Mouse (Mus musculus) MEL-GATA-1-ER (cell line): Measurements from ENCODE around the gene Mgmt.

ENCODE experiments used
- DNase-seq: peaks from one replicate; pipeline ENCODE4 v3.0.0-alpha.2; 2012; ENCODE audit warnings: low read depth; ENCODE audit errors: extremely low read depth

The Mgmt gene

DNA sequence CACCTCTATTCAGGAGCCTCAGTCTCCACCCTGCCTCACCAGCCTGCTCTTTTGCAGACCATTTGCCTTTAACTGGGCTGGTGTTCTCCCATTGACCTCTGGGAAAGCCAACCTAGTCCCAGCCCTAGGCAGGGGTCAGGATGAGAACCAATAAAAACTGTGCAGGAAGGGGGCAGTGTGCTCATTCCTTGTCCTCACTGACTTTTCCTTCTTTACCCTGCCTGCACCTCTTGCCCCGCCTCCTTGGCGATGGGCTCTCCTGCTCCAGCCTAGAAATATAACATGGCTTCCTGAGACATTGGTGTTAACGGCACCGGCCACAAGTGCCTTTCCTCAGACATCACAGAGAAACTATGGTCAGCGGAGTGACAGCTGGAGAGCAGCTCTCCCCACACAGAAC, 161.7 kb downstream of the Mgmt start:
- DNase-seq = no peak

DNA sequence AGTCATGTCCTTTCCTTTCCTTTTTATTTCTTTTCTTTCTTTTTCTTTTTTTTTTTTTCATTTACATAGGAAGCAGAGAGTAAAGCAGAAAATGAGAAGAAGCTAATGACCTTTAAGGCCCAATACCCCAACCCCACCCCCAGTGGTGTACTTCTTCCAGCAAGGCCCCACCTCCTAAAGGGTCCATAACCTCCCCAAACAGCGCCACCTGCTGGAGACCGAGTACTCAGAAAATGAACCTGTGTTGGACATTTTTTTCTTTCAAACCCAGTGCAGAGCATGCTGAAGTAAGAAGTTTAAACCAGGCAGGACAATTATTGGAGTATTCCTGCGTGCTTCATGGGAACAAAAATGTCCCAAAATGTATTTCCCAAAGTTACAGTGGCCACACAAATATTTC, 166.1 kb downstream of the Mgmt start:
- no peak for DNase-seq

DNA sequence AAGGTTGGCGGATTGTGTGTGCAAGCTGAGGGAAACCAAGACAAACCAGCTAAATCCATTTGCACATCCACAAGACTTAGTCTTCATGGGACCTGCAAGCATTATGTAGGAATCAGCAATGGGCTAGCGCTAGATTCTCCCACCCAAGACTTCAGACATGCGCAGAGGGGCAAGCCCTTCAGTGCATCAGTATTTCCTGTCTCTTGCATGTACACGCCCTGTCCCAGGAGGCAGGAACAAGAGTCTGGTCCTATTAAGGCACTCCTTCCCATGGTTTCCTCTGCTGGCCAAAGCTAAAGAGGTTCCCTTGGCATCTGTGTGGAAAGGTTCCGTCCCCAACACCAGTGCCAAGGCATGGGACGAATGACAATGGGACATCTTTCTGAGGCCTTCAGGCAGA, 166.7 kb downstream of the Mgmt start:
- DNase-seq = no peak

DNA sequence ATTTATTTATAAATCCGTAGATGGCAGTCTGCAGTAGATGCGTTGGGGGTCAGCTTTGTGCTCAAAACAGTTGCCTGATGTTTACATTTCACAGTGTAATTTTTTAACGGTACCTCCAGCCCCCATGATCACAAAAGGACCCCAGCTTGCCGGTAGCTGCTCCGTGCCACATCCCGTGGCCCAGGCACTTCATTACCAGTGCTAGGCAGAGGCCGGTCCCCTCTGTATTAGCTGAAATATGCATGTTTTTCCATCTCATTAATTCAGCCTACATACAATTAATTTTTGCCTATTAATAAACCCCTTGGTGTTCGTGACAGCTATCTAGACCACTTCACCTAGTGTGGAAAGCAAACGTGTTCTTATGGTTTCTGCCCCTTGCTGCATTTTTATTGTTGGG, 169.8 kb downstream of the Mgmt start:
- DNase-seq = no peak

DNA sequence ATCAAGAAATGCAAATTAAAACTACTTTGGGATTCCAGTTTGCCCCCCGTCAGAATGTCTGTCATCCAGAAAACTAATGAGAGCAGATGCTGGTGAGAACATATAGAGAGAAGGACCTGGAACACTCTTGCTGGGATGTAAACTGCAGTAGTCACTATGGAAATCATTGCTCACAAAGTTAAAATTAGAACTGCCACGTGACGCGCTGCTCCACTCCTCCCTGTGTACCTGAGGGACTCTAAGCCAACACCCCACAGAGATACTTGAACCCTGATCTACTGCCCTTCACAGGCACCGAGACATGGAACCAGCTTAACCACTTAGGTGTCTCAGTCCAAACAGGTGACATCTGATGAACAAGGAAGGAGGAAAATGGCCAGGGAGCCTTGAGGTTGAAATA, 171.0 kb downstream of the Mgmt start:
- no peak for DNase-seq

DNA sequence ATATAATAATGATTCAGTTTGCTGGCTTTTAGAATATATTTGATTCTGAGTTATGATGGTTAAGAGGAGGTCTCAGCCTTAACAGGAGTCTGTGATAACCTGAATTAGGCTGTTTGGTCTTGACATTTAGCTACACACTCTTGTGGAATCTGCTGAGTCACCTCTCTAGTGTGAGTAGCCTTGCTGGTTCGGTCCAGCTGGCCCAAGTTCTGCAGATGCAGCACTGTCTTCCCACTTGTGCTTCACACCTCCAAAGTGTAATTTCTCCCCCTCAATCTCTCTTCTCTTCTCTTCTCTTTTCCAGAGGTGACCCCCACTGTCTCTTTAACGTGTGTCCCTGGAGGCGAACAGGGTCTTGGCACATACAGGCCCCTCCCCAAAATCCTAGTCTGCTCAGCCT, 171.8 kb downstream of the Mgmt start:
- DNase-seq = no peak

DNA sequence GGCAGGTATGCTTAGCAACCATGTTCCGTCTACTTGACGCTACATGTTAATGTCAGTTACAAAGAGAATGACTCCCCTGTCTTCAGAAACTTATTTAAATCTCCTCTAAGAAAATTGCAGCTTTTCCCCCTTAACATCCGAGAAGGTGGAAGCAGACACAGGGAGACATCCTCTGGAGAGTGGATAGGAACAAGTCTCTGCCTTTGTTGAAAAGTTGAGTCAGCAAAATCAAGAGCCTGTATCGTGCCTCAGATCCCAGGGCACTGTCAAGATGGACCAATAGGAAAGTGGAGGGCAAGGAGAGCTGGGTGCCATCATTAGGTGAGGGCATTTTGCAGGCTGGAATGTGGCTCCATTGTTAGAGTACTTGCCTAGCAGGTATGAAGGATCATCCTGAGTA, 172.6 kb downstream of the Mgmt start:
- no peak for DNase-seq

DNA sequence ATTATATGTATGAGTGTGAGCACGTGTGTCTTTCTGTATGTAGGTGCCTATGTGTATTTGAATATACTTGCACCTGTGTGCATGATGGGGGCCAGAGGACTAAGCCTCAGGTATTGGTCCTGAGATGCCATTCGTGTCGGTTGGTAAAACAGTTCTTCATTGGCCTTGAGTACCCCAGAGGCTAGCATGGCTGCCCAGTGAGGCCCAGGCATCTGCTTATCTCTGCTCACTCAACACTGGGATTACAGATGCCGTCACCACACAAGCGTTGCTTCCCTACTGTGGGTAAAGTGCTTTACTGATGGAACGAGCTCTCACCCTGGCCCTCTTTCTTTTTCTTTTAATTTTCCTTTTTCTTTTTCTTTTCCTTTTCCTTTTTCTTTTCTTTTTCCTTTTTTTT, 173.3 kb downstream of the Mgmt start:
- DNase-seq = no peak

DNA sequence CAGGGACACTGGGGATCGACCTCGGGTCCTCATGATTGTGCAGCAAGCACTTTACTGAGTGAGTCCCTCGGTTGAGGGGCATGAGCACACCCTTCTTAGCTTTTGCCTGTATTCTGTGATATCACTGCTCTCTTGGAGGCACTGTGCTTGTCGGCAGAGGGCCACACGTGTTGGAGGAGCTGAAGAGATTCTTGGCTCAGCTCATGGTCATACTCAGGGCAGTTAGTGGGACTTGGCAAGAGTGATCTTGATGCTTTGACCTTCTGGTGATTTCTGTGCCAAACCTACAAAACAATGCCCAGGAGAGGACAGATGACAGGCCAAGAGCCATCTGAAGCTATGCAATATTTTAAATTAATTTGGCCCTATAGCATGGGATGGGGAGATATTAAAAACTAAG, 174.4 kb downstream of the Mgmt start:
- DNase-seq = no peak

DNA sequence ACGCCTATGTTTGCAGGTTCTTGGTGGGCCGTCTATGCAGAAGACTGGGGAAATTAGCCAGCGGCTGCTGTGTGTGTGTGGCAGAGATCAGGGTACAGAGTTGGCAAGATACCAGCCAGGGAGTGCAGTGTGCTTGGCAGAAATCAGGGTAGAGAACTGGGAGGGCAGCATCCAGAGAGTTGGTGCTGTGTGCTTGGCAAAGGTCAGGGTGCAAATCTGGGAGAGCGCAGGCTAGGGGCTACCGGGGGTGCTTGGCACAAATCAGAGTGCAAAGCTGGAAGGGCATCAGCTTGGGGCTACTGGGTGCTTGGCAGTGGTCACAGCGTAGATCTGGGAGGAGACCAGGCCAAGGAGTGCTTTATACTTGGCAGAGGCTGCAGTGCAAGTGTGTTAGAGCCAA, 175.4 kb downstream of the Mgmt start:
- no peak for DNase-seq

DNA sequence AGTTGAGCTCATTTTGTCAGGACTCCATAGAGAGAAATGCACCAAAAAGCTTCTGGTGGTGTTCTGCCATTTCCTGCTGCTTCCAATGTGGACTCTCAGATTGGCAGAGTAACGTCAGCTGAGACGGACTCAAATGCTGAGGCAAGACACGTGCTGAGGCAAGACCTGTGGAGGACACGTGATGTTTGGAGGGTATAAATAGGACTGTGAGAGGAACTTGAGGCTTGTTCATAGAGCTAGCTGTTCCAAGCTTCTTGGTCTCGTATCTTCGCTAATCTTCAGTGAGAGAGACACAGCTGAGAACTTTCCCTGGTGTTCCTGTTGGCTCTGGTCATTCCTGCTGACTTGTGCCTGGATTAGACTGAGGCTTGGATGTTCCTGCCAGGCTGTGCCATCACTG, 176.9 kb downstream of the Mgmt start:
- DNase-seq = no peak

DNA sequence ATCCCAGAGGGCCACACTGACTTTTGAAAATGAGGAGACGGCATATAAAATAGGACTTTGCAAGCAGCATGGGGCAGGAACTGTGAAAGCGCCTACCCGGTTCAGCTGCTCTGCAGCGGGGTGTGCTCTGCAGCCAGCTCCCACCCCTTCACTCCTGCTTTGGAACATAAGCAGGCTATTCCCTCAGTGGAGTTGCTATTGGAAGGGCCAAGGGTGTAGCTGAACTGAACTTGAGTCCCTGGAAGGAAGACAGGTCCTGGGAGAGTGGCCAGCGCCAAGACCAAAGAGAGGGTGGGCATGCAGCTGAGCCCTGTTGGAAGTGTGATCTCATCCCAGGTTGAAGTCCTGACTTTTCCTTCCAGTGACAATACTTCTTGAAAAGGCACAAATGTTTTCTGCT, 179.5 kb downstream of the Mgmt start:
- no peak for DNase-seq

DNA sequence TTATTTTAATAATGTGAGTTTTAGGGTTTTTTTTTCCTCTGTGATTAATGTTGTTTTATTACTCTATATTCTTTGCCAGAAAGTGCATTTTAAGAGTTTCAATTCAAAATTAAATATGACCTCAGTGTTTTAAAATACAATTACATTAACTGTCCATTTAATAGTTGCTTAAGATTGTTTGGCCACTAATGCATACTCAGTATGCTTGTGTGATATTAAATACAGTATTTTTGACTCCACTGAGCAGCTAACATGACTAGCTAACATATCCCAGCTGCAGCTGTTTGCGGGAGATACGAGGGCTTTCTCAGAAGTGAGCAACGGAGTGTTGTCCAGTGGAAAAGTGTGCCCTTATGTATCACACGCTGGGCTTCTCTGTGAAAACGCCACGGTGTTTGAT, 179.9 kb downstream of the Mgmt start:
- DNase-seq = no peak

DNA sequence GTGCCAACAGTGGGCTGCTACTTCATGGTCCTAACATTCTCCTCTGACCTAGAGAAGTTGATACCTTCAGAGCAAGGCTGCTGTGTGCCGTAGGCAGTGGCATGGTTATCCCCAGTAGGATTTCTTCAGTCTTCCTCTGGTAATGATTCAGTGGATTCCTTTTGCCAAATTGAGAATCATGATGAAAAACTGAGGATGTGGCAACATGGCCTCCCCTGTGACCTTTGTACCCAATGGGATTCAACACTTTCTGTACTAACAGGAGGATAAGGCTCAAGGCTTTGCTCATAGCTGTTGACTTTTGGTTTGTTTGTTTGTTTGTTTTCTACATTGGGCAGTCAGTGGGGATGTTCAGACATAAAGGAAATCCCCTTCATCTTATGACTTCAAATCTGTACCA, 180.9 kb downstream of the Mgmt start:
- no peak for DNase-seq

DNA sequence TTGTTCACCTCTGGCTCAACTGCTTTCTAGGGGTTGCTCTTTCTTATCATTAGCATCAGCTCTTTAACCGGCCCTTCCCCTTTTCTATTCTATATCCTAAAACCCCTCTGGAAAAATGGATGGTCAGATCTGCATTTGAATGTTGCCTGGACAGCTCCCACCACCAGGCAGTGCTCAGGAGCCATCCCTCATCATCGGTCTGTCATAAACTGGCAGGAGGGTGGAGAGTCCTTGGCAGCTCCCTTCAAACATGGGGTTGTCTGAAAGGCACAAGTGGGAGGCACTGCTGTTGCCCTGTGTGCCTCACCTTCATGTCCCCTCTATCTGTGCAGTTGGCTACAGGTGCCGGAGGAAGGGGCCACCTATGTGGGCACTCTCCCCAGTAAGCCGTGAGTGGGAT, 185.8 kb downstream of the Mgmt start:
- DNase-seq = no peak

DNA sequence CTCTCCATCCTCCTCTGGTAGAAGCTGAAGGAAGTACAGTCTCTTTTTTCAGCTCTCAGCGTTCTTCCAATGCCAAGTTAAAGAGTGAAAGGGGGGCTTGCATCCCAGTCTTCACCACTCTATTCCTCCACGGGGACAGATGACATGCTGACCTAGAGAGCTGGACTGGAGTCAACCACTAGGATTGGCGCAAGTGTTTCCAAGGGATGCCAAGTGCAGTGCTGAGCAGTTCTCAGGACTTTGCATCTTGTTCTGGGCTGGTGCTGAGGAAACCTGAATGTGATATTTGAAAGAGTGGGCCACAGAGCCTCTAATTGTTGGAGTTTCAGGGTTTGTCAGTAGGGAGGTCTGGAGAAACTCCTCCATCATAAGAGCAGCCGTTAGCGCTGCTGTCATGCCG, 187.8 kb downstream of the Mgmt start:
- DNase-seq = no peak

DNA sequence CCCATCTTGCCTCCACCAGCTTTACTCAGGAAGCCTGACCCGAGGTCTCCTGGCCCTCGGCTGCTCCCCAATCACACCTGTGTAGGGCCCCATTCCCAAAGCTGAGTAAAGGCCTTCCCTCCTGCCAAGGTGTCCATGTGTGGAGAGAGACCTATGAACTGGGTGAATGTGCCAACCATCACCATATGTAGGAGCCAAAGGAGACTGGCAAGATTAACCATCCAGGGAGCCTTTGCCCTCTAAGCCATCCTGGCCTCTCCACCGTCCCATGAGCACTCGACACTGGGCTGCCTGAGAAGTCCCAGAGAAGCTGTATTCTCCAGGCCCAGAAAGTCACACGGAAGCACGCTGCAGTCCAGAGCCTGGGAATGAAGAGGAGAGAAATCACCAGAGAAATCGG, 190.2 kb downstream of the Mgmt start:
- DNase-seq = no peak

DNA sequence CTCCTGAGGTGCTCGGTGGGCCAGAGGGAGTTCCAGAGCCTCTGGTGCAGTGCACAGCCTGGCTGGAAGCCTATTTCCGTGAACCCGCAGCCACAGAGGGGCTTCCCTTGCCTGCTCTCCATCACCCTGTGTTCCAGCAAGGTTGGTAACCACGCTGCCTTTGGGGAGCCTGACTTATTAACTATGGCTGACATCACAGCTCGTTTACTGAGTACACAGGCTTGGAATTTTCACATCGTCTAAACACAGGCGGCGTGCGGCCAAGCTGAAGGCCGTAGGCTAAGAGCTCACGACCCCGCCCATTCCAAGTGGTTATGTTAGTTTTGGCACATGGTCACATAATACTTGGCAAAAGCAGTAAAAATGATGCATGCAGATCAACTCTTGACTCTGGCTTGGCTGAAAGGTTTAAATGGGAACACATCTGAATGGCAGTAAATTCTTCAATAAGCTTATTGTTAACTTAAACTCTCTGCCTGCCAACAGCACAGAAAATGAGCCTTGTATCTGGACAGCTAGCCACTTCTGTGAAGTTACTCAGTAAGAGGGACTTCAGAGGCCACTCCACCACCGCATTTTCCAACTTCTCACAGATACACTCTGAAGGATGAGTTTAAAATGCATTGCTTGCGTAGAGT, 191.7 kb downstream of the Mgmt start:
- no peak for DNase-seq

DNA sequence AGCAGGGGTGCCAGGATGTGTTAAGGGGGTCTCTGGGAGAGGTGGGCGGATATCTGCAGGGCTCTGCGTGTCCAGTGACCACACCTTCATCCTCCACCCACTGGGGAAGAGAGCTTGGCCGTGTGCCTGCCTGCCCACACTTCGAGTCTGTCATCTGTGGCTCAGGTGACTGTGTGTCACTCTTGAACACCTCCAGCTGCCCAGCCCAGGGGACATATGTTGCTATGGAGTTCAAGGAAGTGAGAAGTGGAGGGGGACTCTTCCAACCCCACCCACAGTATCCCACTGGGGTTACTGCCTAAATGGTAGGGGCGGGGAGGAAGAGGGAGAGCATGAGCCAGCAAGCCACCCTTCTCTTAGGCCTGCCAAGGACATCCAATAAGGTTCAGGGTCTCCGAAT, 192.7 kb downstream of the Mgmt start:
- DNase-seq = no peak

DNA sequence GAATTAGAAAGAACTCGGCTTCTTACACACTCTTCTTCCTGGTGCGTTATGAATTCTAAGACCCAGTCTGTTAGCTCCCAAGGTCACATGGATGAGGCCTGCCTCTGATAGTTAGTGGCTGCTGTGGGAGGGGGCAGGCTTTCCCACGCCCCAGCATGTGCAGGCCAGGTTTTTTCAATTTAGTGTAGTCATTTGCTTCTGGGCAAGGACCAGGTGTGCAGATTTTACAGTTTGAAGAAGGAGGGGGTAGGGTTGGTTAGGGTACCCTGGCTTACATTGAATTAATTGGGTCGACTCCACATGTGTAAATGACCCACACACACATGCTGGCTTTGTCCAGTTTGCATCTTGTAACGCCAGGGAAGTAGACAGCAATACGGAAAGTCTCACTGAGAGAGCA, 193.7 kb downstream of the Mgmt start:
- DNase-seq = no peak

DNA sequence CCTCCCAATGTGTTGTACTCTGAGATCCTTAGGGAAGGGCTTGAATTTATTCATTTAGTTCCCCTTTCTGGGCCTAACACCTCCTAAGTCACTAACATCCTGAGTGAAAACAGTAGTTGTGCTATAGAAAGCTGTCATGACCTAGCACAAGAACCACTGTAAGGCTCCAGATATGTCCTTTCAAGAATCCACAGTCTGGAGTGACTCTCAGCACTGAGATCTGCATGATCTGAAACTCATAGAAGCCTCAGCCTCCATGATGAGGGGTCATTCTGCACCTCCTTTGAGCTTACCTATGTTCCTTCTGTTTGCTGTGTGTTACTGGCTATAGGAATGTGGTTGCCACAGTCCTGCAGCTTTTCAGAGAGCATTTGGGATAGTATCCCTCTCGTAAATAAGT, 200.1 kb downstream of the Mgmt start:
- DNase-seq = no peak

DNA sequence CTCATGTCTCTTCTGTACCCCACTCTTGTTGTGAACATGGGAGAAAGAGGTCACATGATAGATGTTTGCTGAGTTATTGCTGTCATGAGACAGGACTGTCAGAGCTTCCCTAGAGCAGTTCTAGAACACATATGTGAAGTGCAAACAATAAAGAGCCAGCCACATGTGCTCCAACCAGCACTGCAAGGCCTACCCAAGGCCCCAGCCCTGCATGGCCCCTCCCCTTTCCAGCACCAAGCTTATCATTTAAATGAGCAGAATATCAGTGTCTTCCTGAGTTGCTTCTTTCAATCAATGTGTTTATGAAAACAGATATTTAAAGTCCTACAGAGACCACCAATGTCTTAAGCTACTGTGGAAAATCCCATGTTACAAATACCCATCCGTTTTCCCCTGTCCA, 201.3 kb downstream of the Mgmt start:
- DNase-seq = no peak

DNA sequence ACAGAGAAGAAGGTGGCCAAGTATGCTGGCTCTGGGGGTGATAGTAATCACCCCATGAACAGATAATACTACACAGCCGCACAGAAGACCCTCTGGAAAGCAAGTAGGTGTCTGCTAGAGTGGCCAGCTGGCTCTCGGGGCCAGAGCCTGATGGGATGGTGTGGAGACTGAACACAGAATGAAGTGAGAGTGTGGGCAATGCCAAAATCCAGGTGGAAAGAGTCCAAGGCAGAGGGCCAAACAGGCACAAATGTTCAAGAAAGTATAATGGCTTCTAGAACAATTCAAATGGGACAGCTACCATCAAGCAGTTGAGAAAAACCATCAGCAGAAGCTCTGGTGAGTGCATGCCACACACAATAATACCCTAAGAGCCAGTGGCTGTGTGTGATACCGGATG, 205.4 kb downstream of the Mgmt start:
- DNase-seq = no peak

DNA sequence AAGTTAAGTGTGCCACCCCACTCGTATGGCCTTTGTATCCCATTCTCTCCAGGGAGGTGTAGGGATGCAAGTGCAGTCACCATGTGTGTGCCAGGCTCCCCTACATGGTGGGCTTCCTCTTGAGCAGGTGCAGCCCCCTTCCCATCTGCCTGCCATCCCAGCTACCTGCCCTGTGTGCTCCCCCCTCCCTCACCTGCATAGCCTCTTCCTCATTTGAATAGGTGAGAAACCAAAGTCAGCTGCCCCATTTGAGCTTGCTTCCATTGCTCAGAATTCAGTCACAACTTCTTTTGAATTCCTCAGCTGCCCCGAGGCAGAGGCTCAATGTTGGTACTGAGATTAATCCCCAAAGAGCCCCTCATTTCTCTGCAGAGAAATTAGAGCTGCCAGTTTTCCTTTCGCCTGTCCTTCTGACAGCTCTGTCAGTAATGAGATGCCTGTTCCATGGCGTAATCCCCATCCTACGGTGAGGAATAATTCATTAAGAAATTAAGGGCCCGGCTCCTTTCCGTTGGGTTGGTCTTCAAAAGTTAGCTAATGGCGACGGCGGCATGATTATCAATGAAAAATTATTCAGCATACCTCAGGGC, 208.3 kb downstream of the Mgmt start:
- DNase-seq = no peak
